Mouse (Mus musculus) MEL (cell line): ENCODE results near the gene Mfsd4a. TPM values are rescaled to one million over a fixed set of nuclear protein-coding genes. Genes with fewer than 3 reads are reported as not detected.

ENCODE experiments used
- DNase-seq: peaks from one replicate; pipeline ENCODE4 v3.0.0; 2011; ENCODE audit warnings: low read depth, low spot score
- H3K27ac ChIP-seq: 2 replicates; pipeline ENCODE4 v1.5.1; 2012; ENCODE audit warnings: low read depth, mild to moderate bottlenecking, control low read depth, low read length, moderate library complexity; ENCODE audit not compliant: control insufficient read depth
- H3K27me3 ChIP-seq, 2 experiments: fragments of 150-350 bp in 1 of 2; sonication (generic) in 1 of 2; 2 replicates each; pipeline ENCODE4 v1.6.1; 2012; ENCODE audit warnings: low read length in 2 of 2, mild to moderate bottlenecking in 2 of 2, improper control_type of control experiment in 1 of 2, moderate library complexity in 1 of 2; ENCODE audit not compliant: insufficient read depth in 2 of 2, control insufficient read depth in 1 of 2
- H3K36me3 ChIP-seq, 2 experiments: 2 replicates each; pipeline ENCODE4 v1.6.1; 2012 to 2014; ENCODE audit warnings: low read length in 2 of 2, improper control_type of control experiment in 1 of 2, inconsistent platforms in 1 of 2, mild to moderate bottlenecking in 1 of 2; ENCODE audit not compliant: insufficient read depth in 2 of 2, control insufficient read depth in 1 of 2
- H3K4me1 ChIP-seq, 2 experiments: fragments of 150-350 bp in 1 of 2; sonication (generic) in 1 of 2; 2 replicates each; pipeline ENCODE4 v1.6.1; 2012; ENCODE audit warnings: low read length in 2 of 2, improper control_type of control experiment in 1 of 2, mild to moderate bottlenecking in 1 of 2; ENCODE audit not compliant: insufficient read depth in 2 of 2, control insufficient read depth in 1 of 2
- H3K4me3 ChIP-seq, 2 experiments: fragments of 150-350 bp in 1 of 2; sonication (generic) in 1 of 2; 2 replicates each; pipeline ENCODE4 v1.5.1; 2012; ENCODE audit warnings: low read depth in 2 of 2, low read length in 2 of 2, mild to moderate bottlenecking in 2 of 2, moderate library complexity in 2 of 2, control low read depth in 1 of 2, improper control_type of control experiment in 1 of 2; ENCODE audit not compliant: control insufficient read depth in 1 of 2, insufficient read depth in 1 of 2
- H3K79me2 ChIP-seq: 2 replicates; pipeline ENCODE4 v1.6.1; 2012; ENCODE audit warnings: mild to moderate bottlenecking, low read length, moderate library complexity; ENCODE audit not compliant: control insufficient read depth, poor library complexity, insufficient read depth
- H3K9ac ChIP-seq: 2 replicates; pipeline ENCODE4 v1.6.1; 2012; ENCODE audit warnings: low read depth, mild to moderate bottlenecking, control low read depth, low read length, moderate library complexity; ENCODE audit not compliant: control insufficient read depth, poor library complexity, severe bottlenecking
- H3K9me3 ChIP-seq: fragments of 150-350 bp; sonication (generic); replicated peaks from 2 replicates; pipeline ENCODE4 v1.6.1; 2012; ENCODE audit warnings: mild to moderate bottlenecking, low read length, improper control_type of control experiment, moderate library complexity; ENCODE audit not compliant: insufficient read depth
- CTCF ChIP-seq, 3 experiments: IDR thresholded peaks in 2 of 3; conservative IDR thresholded peaks in 1 of 3; 2 replicates each; pipeline ENCODE4 v1.5.1; 2011 to 2012; ENCODE audit warnings: low read length in 3 of 3, low read depth in 2 of 3, mild to moderate bottlenecking in 2 of 3, improper control_type of control experiment in 1 of 3, inconsistent platforms in 1 of 3, mixed read lengths in 1 of 3, moderate library complexity in 1 of 3; ENCODE audit not compliant: control insufficient read depth in 1 of 3, insufficient read depth in 1 of 3, poor library complexity in 1 of 3, severe bottlenecking in 1 of 3
- EP300 ChIP-seq, 2 experiments: IDR thresholded peaks; 2 replicates each; pipeline ENCODE4 v1.6.1; 2011; ENCODE audit warnings: improper control_type of control experiment in 2 of 2, low read length in 2 of 2, low read depth in 1 of 2, mild to moderate bottlenecking in 1 of 2
- ETS1 ChIP-seq: IDR thresholded peaks from 2 replicates; pipeline ENCODE4 v1.6.1; 2012; ENCODE audit warnings: low read depth, mild to moderate bottlenecking, inconsistent platforms, low read length, improper control_type of control experiment, moderate library complexity
- GABPA ChIP-seq: IDR thresholded peaks from 2 replicates; pipeline ENCODE4 v1.6.1; 2012; ENCODE audit warnings: low read depth, mild to moderate bottlenecking, inconsistent platforms, low read length, improper control_type of control experiment, moderate library complexity
- GATA1 ChIP-seq: IDR thresholded peaks from 2 replicates; pipeline ENCODE4 v1.6.1; 2011; ENCODE audit warnings: low read depth, low read length, improper control_type of control experiment
- JUND ChIP-seq: IDR thresholded peaks from 2 replicates; pipeline ENCODE4 v1.6.1; 2011; ENCODE audit warnings: low read depth, mild to moderate bottlenecking, improper control_type of control experiment, low read length
- KAT2A ChIP-seq: conservative IDR thresholded peaks from 2 replicates; pipeline ENCODE4 v1.6.1; 2012; ENCODE audit warnings: low read depth, low read length, improper control_type of control experiment, inconsistent platforms
- MAFK ChIP-seq: IDR thresholded peaks from 2 replicates; pipeline ENCODE4 v1.6.1; 2011; ENCODE audit warnings: low read depth, mild to moderate bottlenecking, low read length, improper control_type of control experiment, borderline replicate concordance
- MAX ChIP-seq: IDR thresholded peaks from 2 replicates; pipeline ENCODE4 v1.6.1; 2011; ENCODE audit warnings: low read length, improper control_type of control experiment
- MAZ ChIP-seq: IDR thresholded peaks from 2 replicates; pipeline ENCODE4 v1.6.1; 2012; ENCODE audit warnings: low read depth, mild to moderate bottlenecking, inconsistent platforms, low read length, improper control_type of control experiment
- MEF2A ChIP-seq: IDR thresholded peaks from 2 replicates; pipeline ENCODE4 v1.6.1; 2014; ENCODE audit warnings: low read depth, mild to moderate bottlenecking, inconsistent platforms, low read length, improper control_type of control experiment; ENCODE audit not compliant: poor library complexity, insufficient replicate concordance, severe bottlenecking; ENCODE audit errors: extremely low read depth
- MXI1 ChIP-seq: IDR thresholded peaks from 2 replicates; pipeline ENCODE4 v1.6.1; 2011; ENCODE audit warnings: mild to moderate bottlenecking, low read depth, low read length, improper control_type of control experiment
- MYB ChIP-seq: IDR thresholded peaks from 2 replicates; pipeline ENCODE4 v1.6.1; 2011; ENCODE audit warnings: mild to moderate bottlenecking, low read depth, low read length, improper control_type of control experiment
- MYC ChIP-seq: IDR thresholded peaks from 2 replicates; pipeline ENCODE4 v1.6.1; 2011; ENCODE audit warnings: low read depth, mild to moderate bottlenecking, low read length, improper control_type of control experiment, moderate library complexity
- NELFE ChIP-seq: IDR thresholded peaks from 2 replicates; pipeline ENCODE4 v1.6.1; 2011; ENCODE audit warnings: low read depth, low read length, improper control_type of control experiment
- POLR2A ChIP-seq, 2 experiments: IDR thresholded peaks; 2 replicates each; pipeline ENCODE4 v1.6.1; 2011 to 2012; ENCODE audit warnings: low read length in 2 of 2, mild to moderate bottlenecking in 2 of 2, control low read depth in 1 of 2, improper control_type of control experiment in 1 of 2, low read depth in 1 of 2, moderate library complexity in 1 of 2; ENCODE audit not compliant: control insufficient read depth in 1 of 2, insufficient read depth in 1 of 2, poor library complexity in 1 of 2
- POLR2AphosphoS2 ChIP-seq: IDR thresholded peaks from 2 replicates; pipeline ENCODE4 v1.6.1; 2011; ENCODE audit warnings: low read length, improper control_type of control experiment
- POLR2AphosphoS5 ChIP-seq: IDR thresholded peaks from 2 replicates; pipeline ENCODE4 v1.6.1; 2012; ENCODE audit warnings: low read depth, borderline replicate concordance, mild to moderate bottlenecking, inconsistent platforms, low read length, moderate library complexity, mixed read lengths
- RAD21 ChIP-seq: IDR thresholded peaks from 2 replicates; pipeline ENCODE4 v1.6.1; 2011; ENCODE audit warnings: mild to moderate bottlenecking, low read depth, low read length, improper control_type of control experiment
- RCOR1 ChIP-seq: IDR thresholded peaks from 2 replicates; pipeline ENCODE4 v1.6.1; 2012; ENCODE audit warnings: low read depth, mild to moderate bottlenecking, inconsistent platforms, low read length, improper control_type of control experiment
- SMC3 ChIP-seq: IDR thresholded peaks from 2 replicates; pipeline ENCODE4 v1.6.1; 2011; ENCODE audit warnings: low read depth, low read length, improper control_type of control experiment
- TAL1 ChIP-seq: IDR thresholded peaks from 2 replicates; pipeline ENCODE4 v1.6.1; 2012; ENCODE audit warnings: mild to moderate bottlenecking, inconsistent platforms, low read length, moderate library complexity, mixed read lengths
- TCF12 ChIP-seq: IDR thresholded peaks from 2 replicates; pipeline ENCODE4 v1.6.1; 2014; ENCODE audit warnings: low read depth, mild to moderate bottlenecking, inconsistent platforms, low read length, improper control_type of control experiment, moderate library complexity
- UBTF ChIP-seq: IDR thresholded peaks from 2 replicates; pipeline ENCODE4 v1.6.1; 2012; ENCODE audit warnings: low read depth, mild to moderate bottlenecking, inconsistent platforms, low read length, improper control_type of control experiment, moderate library complexity, borderline replicate concordance; ENCODE audit not compliant: insufficient read depth
- USF1 ChIP-seq: IDR thresholded peaks from 2 replicates; pipeline ENCODE4 v1.6.1; 2014; ENCODE audit warnings: low read depth, mild to moderate bottlenecking, inconsistent platforms, low read length, improper control_type of control experiment, moderate library complexity
- USF2 ChIP-seq, 2 experiments: IDR thresholded peaks; 2 replicates each; pipeline ENCODE4 v1.6.1; 2011 to 2012; ENCODE audit warnings: improper control_type of control experiment in 2 of 2, low read length in 2 of 2, borderline replicate concordance in 1 of 2, inconsistent platforms in 1 of 2, low read depth in 1 of 2, mild to moderate bottlenecking in 1 of 2; ENCODE audit not compliant: insufficient read depth in 1 of 2
- ZKSCAN1 ChIP-seq: IDR thresholded peaks from 2 replicates; pipeline ENCODE4 v1.6.1; 2012; ENCODE audit warnings: low read depth, mild to moderate bottlenecking, inconsistent platforms, low read length, improper control_type of control experiment, moderate library complexity
- ZMIZ1 ChIP-seq: IDR thresholded peaks from 2 replicates; pipeline ENCODE4 v1.6.1; 2012; ENCODE audit warnings: low read depth, mild to moderate bottlenecking, inconsistent platforms, low read length, improper control_type of control experiment, moderate library complexity
- polyA plus RNA-seq, 2 experiments: library from polyadenylated mRNA; stranded (reverse) in 1 of 2; unstranded in 1 of 2; fragments of >175 nt in 1 of 2; fragments of >200 nt in 1 of 2; gene quantifications; 2 replicates each; pipeline versions ENCODE4 v1.2.1 to v1.2.4; 2012; ENCODE audit warnings: low replicate concordance in 2 of 2, low read depth in 1 of 2; ENCODE audit not compliant: insufficient read length in 2 of 2, insufficient read depth in 1 of 2, missing spikeins in 1 of 2
- total RNA-seq: library from RNA; depleted of rRNA; stranded (reverse); fragments of 300-350 nt; gene quantifications from 2 replicates; pipeline ENCODE4 v1.2.3, GENCODE M21; 2012

Mfsd4a gene
- total and polyA plus RNA-seq, 3 experiments: 3.6 to 15.5 TPM; not detected in 1

GRCm38 (mm10) chr1:132063096-132063495, 4.8 kb downstream of the Mfsd4a start:
- Histone ChIP-seq H3K9me3 (no peaks in the 10 kb centered on the region), H3K9ac (no peak overlapping the region), H3K4me3 (no peak overlapping the region), H3K27me3 (peaks cover 1 to 4% of the 10 kb centered on the region in 2 experiments), H3K79me2 (no peaks in the 10 kb centered on the region), H3K27ac (no peak overlapping the region), H3K4me1 (peaks cover 4 to 28% of the 10 kb centered on the region in 2 experiments), H3K36me3 (peaks cover 0 to 11% of the 10 kb centered on the region in 2 experiments; a peak in 2 of 4 replicates)
- no peak for DNase-seq
- no peak for TF ChIP-seq MYC
- TF ChIP-seq ZMIZ1: no peak
- no peak for TF ChIP-seq JUND
- no peak for TF ChIP-seq TAL1
- no peak for TF ChIP-seq NELFE
- no peak for TF ChIP-seq POLR2AphosphoS2
- TF ChIP-seq POLR2AphosphoS5: no peak
- TF ChIP-seq ETS1: no peak
- no peak for TF ChIP-seq MEF2A
- no peak for TF ChIP-seq MAZ
- no peak for TF ChIP-seq SMC3
- TF ChIP-seq CTCF (IDR thresholded peaks at IDR 0.05 in 2 of 3, conservative IDR thresholded peaks at IDR 0.05 in 1 of 3; ENCODE audit: control insufficient read depth in 1 of 3, insufficient read depth in 1 of 3, low read depth in 2 of 3, low read length in 3 of 3, poor library complexity in 1 of 3, severe bottlenecking in 1 of 3): no peak
- TF ChIP-seq MXI1: no peak
- TF ChIP-seq UBTF: no peak
- no peak for TF ChIP-seq POLR2A (IDR thresholded peaks at IDR 0.05; ENCODE audit: control insufficient read depth in 1 of 2, insufficient read depth in 1 of 2, low read depth in 1 of 2, low read length in 2 of 2, poor library complexity in 1 of 2)
- no peak for TF ChIP-seq ZKSCAN1
- TF ChIP-seq EP300 (IDR thresholded peaks at IDR 0.05; ENCODE audit: low read depth in 1 of 2, low read length in 2 of 2): no peak
- TF ChIP-seq USF1: no peak

- H3K36me3 ChIP-seq: peaks cover 0 to 11% of the 10 kb centered on the region in 2 experiments; a peak in 2 of 4 replicates
- no peaks in the 10 kb centered on the region; a peak in 2 of 4 replicates for H3K27me3 ChIP-seq
- peaks cover 4 to 24% of the 10 kb centered on the region in 2 experiments for H3K4me1 ChIP-seq
- no peak overlapping the region for H3K9ac ChIP-seq
- DNase-seq: no peak
- H3K9me3 ChIP-seq: no peaks in the 10 kb centered on the region
- no peak overlapping the region for H3K27ac ChIP-seq
- H3K79me2 ChIP-seq: no peaks in the 10 kb centered on the region
- TF ChIP-seq TAL1: no peak
- no peak for TF ChIP-seq ZMIZ1
- no peak for TF ChIP-seq RCOR1
- no peak for TF ChIP-seq GATA1
- no peak for TF ChIP-seq CTCF (IDR thresholded peaks at IDR 0.05 in 2 of 3, conservative IDR thresholded peaks at IDR 0.05 in 1 of 3; ENCODE audit: control insufficient read depth in 1 of 3, insufficient read depth in 1 of 3, low read depth in 2 of 3, low read length in 3 of 3, poor library complexity in 1 of 3, severe bottlenecking in 1 of 3)
- TF ChIP-seq JUND: no peak
- no peak for TF ChIP-seq MAFK
- no peak for TF ChIP-seq KAT2A
- TF ChIP-seq POLR2A (IDR thresholded peaks at IDR 0.05; ENCODE audit: control insufficient read depth in 1 of 2, insufficient read depth in 1 of 2, low read depth in 1 of 2, low read length in 2 of 2, poor library complexity in 1 of 2): no peak
- no peak for TF ChIP-seq TCF12
- no peak for TF ChIP-seq GABPA
- no peak for TF ChIP-seq USF2 (IDR thresholded peaks at IDR 0.05; ENCODE audit: borderline replicate concordance in 1 of 2, insufficient read depth in 1 of 2, low read depth in 1 of 2, low read length in 2 of 2)
- TF ChIP-seq ZKSCAN1: no peak
- no peak for TF ChIP-seq MYB
- TF ChIP-seq MAX: no peak
- no peak for TF ChIP-seq NELFE
- TF ChIP-seq RAD21: no peak
- no peak for TF ChIP-seq USF1
- H3K4me3 ChIP-seq: no peak overlapping the region
Observed at GRCm38 (mm10) chr1:132061750-132062541, 5.9 kb downstream of the Mfsd4a start.
